Mouse (Mus musculus) limb, embryonic 12.5 days (tissue): ENCODE results near the gene Mamdc2. TPM values are rescaled to one million over a fixed set of nuclear protein-coding genes. Genes with fewer than 3 reads are reported as not detected.

Experiments used
- ATAC-seq: fragments of 200-750 bp; cut with Nextera tagmentation; 2 replicates; pipeline ENCODE4 v1.8.0; 2017; ENCODE audit warnings: low read depth, moderate TSS enrichment; ENCODE audit not compliant: insufficient number of reproducible peaks, insufficient read depth, low FRiP score, low TSS enrichment
- H3K27ac ChIP-seq: fragments of 300-500 bp; sonication (generic); 2 replicates; pipeline ENCODE4 v1.5.1; 2016; ENCODE audit warnings: mild to moderate bottlenecking, moderate library complexity
- H3K27me3 ChIP-seq: fragments of 300-500 bp; sonication (generic); 2 replicates; pipeline ENCODE4 v1.6.1; 2016; ENCODE audit warnings: mild to moderate bottlenecking, moderate library complexity
- H3K36me3 ChIP-seq: fragments of 300-500 bp; sonication (generic); 2 replicates; pipeline ENCODE4 v1.6.1; 2016; ENCODE audit warnings: mild to moderate bottlenecking, moderate library complexity
- H3K4me1 ChIP-seq: fragments of 300-500 bp; sonication (generic); replicated peaks from 2 replicates; pipeline ENCODE4 v1.6.1; 2016
- H3K4me2 ChIP-seq: fragments of 300-500 bp; sonication (generic); 2 replicates; pipeline ENCODE4 v1.6.1; 2016; ENCODE audit warnings: mild to moderate bottlenecking, moderate library complexity
- H3K4me3 ChIP-seq: fragments of 300-500 bp; sonication (generic); replicated peaks from 2 replicates; pipeline ENCODE4 v1.5.1; 2016; ENCODE audit warnings: mild to moderate bottlenecking
- H3K9ac ChIP-seq: fragments of 300-500 bp; sonication (generic); replicated peaks from 2 replicates; pipeline ENCODE4 v1.6.1; 2016; ENCODE audit warnings: mild to moderate bottlenecking, moderate library complexity
- H3K9me3 ChIP-seq: fragments of 300-500 bp; sonication (generic); 2 replicates; pipeline ENCODE4 v1.6.1; 2016; ENCODE audit warnings: mild to moderate bottlenecking, moderate library complexity
- WGBS: fragments of 180-500 bp; shearing (Covaris S2); methylation state at CpG from one replicate; pipeline ENCODE4 v1.1.7; 2016; 5-methylcytosine and 5-hydroxymethylcytosine counted together
- polyA plus RNA-seq: library from polyadenylated mRNA; unstranded; fragments of >200 nt; fragmentation: Nextera tagmentation; extraction: Ambion mirVana; gene quantifications from 2 replicates; pipeline ENCODE4 v1.2.1, GENCODE M21; 2016

Gene Mamdc2
- polyA plus RNA-seq, 1 experiment from 2014 or later = 1.2 TPM

DNA sequence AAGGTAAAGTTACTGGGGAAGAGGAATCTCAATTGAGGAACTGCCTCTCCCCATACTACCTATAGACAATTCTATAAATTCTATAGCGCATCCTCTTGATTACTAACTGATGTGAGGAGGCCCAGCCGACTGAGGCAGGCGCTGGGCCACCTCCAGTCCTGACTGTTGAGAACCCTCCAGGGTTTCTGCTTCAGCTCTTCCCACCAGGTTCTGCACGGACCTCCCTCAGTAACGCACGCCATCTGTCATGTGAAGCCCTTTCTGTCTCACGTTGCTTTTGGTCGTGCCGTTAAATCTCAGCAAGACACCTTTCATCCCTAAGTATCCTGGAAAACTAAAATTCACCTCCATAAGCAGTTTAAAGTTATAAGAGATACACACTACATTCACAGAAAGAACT lies 191.5 kb downstream of the Mamdc2 start:
- 81% methylated on average over 9 of the region's 9 CpGs for WGBS
- H3K9me3 ChIP-seq = no peaks in the 10 kb centered on the region
- H3K27ac ChIP-seq = no peak overlapping the region
- H3K36me3 ChIP-seq = peaks cover 67% of the 10 kb centered on the region
- no peaks in the 10 kb centered on the region for H3K27me3 ChIP-seq
- H3K4me1 ChIP-seq = no peaks in the 10 kb centered on the region
- H3K9ac ChIP-seq = no peak overlapping the region
- no peak overlapping the region for H3K4me3 ChIP-seq
- ATAC-seq = no peak
- no peak overlapping the region for H3K4me2 ChIP-seq

Other genes with a start within 250 kb of the Mamdc2 start
- 53.3 and 54.8 TPM in 2 replicates for gene Smc5, start 174.5 kb downstream of the Mamdc2 start, polyA plus RNA-seq
- not detected in 2 replicates for gene 1700028P14Rik, start 204.4 kb upstream of the Mamdc2 start, polyA plus RNA-seq
- gene Ptar1, start 239.0 kb upstream of the Mamdc2 start, polyA plus RNA-seq = 6.3 TPM in 2 replicates